Mouse (Mus musculus): ENCODE data around the gene Ctnnd2. TPM values are rescaled to one million over a fixed set of nuclear protein-coding genes. Genes with fewer than 3 reads are reported as not detected.

Ctnnd2 gene
- total and polyA plus RNA-seq, 2 experiments from 2014 or later: not detected

DNA sequence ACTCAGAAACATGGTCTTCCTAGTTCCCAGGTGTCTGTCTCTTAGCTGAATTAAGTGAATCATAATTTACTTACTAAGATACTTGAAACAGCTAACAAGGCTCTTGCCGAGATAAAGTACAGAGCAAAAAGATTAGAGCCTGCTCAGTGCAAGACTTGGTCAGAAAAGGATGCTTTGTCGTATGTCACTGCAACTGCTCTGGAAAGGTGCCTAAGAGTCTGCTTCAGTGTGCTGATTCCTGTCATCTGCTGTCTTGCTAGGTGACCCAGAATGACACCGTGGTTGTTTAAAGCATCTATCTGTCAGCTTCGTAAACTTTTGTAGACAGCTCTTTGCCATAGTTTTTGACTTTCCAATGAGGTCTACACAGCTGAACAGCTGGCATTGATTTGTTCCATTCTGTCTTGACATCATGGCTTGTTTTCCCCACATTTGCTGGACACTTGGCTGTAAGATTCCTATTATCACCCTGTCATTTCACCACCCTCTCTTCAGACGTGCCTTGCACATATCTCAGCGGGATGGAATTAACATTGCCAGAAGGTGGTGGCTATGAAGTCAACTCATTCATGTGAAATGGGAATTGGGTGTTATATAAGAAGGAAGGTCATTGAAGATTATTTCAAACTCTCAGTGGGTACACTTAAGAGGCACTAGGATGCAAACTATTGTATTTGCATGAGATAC is 299.0 kb downstream of the Ctnnd2 start:
- no peak for ATAC-seq (ENCODE audit: insufficient read depth, low read depth)
- Histone ChIP-seq H3K9ac (replicated peaks; ENCODE audit: low read depth, low read length) (no peak overlapping the region), H3K27ac (ENCODE audit: low read depth) (no peak overlapping the region), H3K27me3 (ENCODE audit: control insufficient read depth, insufficient read depth, low read length) (no peaks in the 10 kb centered on the region), H3K36me3 (replicated peaks; ENCODE audit: control insufficient read depth, insufficient read depth, low read length) (no peaks in the 10 kb centered on the region), H3K4me3 (ENCODE audit: low read depth, low read length) (no peak overlapping the region), H3K9me3 (replicated peaks; ENCODE audit: control insufficient read depth, low read length) (no peaks in the 10 kb centered on the region), H3K4me2 (ENCODE audit: low read depth, low read length) (no peak overlapping the region), H3K4me1 (ENCODE audit: control insufficient read depth, insufficient read depth) (no peaks in the 10 kb centered on the region)
- TF ChIP-seq EP300 (IDR thresholded peaks at IDR 0.05; ENCODE audit: low read depth) (no peak), CTCF (IDR thresholded peaks at IDR 0.05; ENCODE audit: low read depth) (no peak)
- no peak for DNase-seq (ENCODE audit: low spot score)
- 34% methylated on average over 6 of the region's 6 CpGs for WGBS

DNA sequence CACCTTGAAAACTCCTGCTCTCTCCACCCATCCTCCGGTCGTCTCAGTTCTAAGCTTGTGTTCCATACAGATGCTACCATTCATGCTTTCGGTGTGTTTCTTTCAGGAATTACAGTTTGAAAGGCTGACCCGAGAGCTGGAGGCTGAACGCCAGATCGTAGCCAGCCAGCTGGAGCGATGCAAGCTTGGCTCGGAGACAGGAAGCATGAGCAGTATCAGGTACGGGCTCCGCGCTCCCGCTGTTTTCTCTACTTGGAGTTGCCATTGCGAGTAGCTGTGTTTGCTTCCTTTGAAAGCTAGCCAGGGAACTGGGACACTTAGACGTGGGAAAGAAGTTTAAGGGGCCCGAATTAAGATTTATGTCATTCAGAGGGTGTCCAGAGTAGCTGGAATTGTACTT is 308.3 kb downstream of the Ctnnd2 start:
- no peaks in the 10 kb centered on the region for H3K36me3 ChIP-seq (replicated peaks; ENCODE audit: control insufficient read depth, insufficient read depth, low read length)
- no peak overlapping the region for H3K4me3 ChIP-seq (ENCODE audit: low read depth, low read length)
- no peak for DNase-seq (ENCODE audit: low spot score)
- no peaks in the 10 kb centered on the region for H3K9me3 ChIP-seq (replicated peaks; ENCODE audit: control insufficient read depth, low read length)
- H3K27me3 ChIP-seq (ENCODE audit: control insufficient read depth, insufficient read depth, low read length): no peaks in the 10 kb centered on the region
- no peak overlapping the region for H3K4me2 ChIP-seq (ENCODE audit: low read depth, low read length)
- ATAC-seq (ENCODE audit: insufficient read depth, low read depth): no peak
- no peaks in the 10 kb centered on the region for H3K4me1 ChIP-seq (ENCODE audit: control insufficient read depth, insufficient read depth)
- TF ChIP-seq CTCF (IDR thresholded peaks at IDR 0.05; ENCODE audit: low read depth) (no peak), EP300 (IDR thresholded peaks at IDR 0.05; ENCODE audit: low read depth) (no peak)
- H3K27ac ChIP-seq (ENCODE audit: low read depth): no peak overlapping the region
- H3K9ac ChIP-seq (replicated peaks; ENCODE audit: low read depth, low read length): no peak overlapping the region
- WGBS: 59% methylated on average over 15 of the region's 15 CpGs

DNA sequence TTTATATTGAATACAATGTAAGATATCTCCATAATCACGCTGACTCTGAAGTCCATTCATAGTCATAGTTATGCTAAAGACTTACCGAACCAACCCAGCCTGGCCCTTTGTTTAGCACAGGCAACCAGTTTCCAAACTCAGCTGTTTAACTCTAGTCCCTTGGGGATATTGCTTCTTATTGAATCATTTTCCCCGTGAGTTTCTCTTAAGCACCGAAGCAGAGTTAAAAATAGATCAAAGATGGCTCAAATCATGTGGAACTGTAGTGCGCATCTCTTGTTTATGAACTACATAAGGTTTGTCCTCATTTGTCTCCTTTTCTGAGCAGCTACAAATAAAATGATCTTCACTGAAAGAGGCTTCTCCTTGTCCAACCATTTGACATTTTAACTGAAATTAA is 334.1 kb downstream of the Ctnnd2 start:
- Histone ChIP-seq H3K27ac (ENCODE audit: low read depth) (no peak overlapping the region), H3K4me1 (ENCODE audit: control insufficient read depth, insufficient read depth) (no peaks in the 10 kb centered on the region), H3K4me3 (ENCODE audit: low read depth, low read length) (no peak overlapping the region), H3K4me2 (ENCODE audit: low read depth, low read length) (no peak overlapping the region), H3K27me3 (ENCODE audit: control insufficient read depth, insufficient read depth, low read length) (no peaks in the 10 kb centered on the region), H3K9me3 (replicated peaks; ENCODE audit: control insufficient read depth, low read length) (no peaks in the 10 kb centered on the region), H3K9ac (replicated peaks; ENCODE audit: low read depth, low read length) (no peak overlapping the region), H3K36me3 (replicated peaks; ENCODE audit: control insufficient read depth, insufficient read depth, low read length) (no peaks in the 10 kb centered on the region)
- TF ChIP-seq CTCF (IDR thresholded peaks at IDR 0.05; ENCODE audit: low read depth): no peak
- no peak for TF ChIP-seq EP300 (IDR thresholded peaks at IDR 0.05; ENCODE audit: low read depth)
- DNase-seq (ENCODE audit: low spot score): no peak
- ATAC-seq (ENCODE audit: insufficient read depth, low read depth): no peak
- WGBS: 64% methylated on average over 5 of the region's 5 CpGs

DNA sequence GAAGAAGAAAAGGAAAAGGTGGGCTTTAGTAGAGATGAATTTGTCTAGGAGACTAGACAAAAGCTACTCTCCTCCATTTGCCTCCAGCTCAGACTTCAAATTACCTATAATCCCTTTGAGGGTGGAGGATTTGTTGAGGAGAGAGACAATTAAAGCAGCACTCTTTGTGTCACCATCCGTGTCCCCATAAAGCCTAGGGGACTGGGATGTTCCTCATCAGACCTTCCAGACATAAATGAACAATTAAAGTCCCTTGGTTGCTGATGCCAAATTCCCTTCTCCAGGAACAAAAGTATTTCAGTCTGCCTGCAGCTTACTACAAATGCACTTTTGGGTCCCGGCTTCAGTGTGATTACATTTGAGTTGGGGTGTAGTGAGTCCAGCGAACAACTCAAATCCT is 340.1 kb downstream of the Ctnnd2 start:
- no peak overlapping the region for H3K4me3 ChIP-seq (ENCODE audit: low read depth, low read length)
- no peak overlapping the region for H3K27ac ChIP-seq (ENCODE audit: low read depth)
- H3K9ac ChIP-seq (replicated peaks; ENCODE audit: low read depth, low read length): no peak overlapping the region
- WGBS: 57% methylated on average over 3 of the region's 3 CpGs
- ATAC-seq (ENCODE audit: insufficient read depth, low read depth): no peak
- 0 out of 2 replicates have a peak, but pooled peaks cover 3% of the 10 kb centered on the region for H3K4me1 ChIP-seq (ENCODE audit: control insufficient read depth, insufficient read depth)
- no peaks in the 10 kb centered on the region for H3K9me3 ChIP-seq (replicated peaks; ENCODE audit: control insufficient read depth, low read length)
- H3K36me3 ChIP-seq (replicated peaks; ENCODE audit: control insufficient read depth, insufficient read depth, low read length): no peaks in the 10 kb centered on the region
- no peak for DNase-seq (ENCODE audit: low spot score)
- H3K4me2 ChIP-seq (ENCODE audit: low read depth, low read length): no peak overlapping the region
- no peaks in the 10 kb centered on the region for H3K27me3 ChIP-seq (ENCODE audit: control insufficient read depth, insufficient read depth, low read length)
- TF ChIP-seq CTCF (IDR thresholded peaks at IDR 0.05; ENCODE audit: low read depth): no peak
- TF ChIP-seq EP300 (IDR thresholded peaks at IDR 0.05; ENCODE audit: low read depth): no peak

DNA sequence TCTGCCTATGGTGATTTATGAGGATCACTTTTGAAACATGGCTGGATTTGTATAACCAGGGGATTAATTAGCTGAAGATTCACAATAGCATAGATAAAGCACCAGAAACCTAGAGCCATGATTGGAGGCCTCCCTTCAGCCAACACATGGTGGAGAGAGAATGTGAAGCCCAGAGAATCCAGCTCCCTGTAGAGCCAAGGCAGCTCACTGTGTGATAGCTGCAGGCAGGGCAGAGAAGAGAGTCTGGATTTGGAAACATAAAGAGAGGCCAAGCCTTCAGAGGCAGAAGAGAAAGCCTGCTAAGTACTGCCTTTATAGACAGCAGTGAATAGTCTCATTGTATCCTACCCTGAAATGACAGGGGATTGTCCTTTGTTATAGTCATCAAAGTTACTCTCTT is 340.7 kb downstream of the Ctnnd2 start:
- Histone ChIP-seq H3K4me1 (ENCODE audit: control insufficient read depth, insufficient read depth) (0 out of 2 replicates have a peak, but pooled peaks cover 3% of the 10 kb centered on the region), H3K27ac (ENCODE audit: low read depth) (no peak overlapping the region), H3K9ac (replicated peaks; ENCODE audit: low read depth, low read length) (no peak overlapping the region), H3K4me2 (ENCODE audit: low read depth, low read length) (no peak overlapping the region), H3K36me3 (replicated peaks; ENCODE audit: control insufficient read depth, insufficient read depth, low read length) (no peaks in the 10 kb centered on the region), H3K9me3 (replicated peaks; ENCODE audit: control insufficient read depth, low read length) (no peaks in the 10 kb centered on the region), H3K27me3 (ENCODE audit: control insufficient read depth, insufficient read depth, low read length) (no peaks in the 10 kb centered on the region), H3K4me3 (ENCODE audit: low read depth, low read length) (no peak overlapping the region)
- DNase-seq (ENCODE audit: low spot score) (no peak), ATAC-seq (ENCODE audit: insufficient read depth, low read depth) (no peak)
- TF ChIP-seq CTCF (IDR thresholded peaks at IDR 0.05; ENCODE audit: low read depth) (no peak), EP300 (IDR thresholded peaks at IDR 0.05; ENCODE audit: low read depth) (no peak)

DNA sequence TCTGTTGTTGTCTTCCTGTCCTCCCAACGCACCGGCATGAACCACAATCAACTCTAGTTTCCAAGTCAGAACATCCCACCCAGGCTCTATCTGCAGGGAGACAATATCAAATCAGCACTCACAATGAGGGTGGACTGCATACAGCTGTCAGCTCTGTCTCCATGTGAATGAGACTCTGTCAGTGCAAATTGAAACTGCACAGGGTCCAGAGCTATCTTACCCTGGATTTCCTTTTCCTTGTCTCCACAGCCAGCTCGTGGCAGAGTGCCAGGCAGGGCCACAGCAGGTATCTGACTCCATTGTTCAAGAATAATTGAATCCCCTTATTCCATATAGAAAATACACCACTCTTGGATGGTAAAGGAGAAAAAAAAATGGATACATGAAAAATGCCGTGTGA is 343.0 kb downstream of the Ctnnd2 start:
- Histone ChIP-seq H3K4me2 (ENCODE audit: low read depth, low read length) (no peak overlapping the region), H3K27ac (ENCODE audit: low read depth) (no peak overlapping the region), H3K4me3 (ENCODE audit: low read depth, low read length) (no peak overlapping the region), H3K4me1 (ENCODE audit: control insufficient read depth, insufficient read depth) (0 out of 2 replicates have a peak, but pooled peaks cover 3% of the 10 kb centered on the region), H3K36me3 (replicated peaks; ENCODE audit: control insufficient read depth, insufficient read depth, low read length) (no peaks in the 10 kb centered on the region), H3K27me3 (ENCODE audit: control insufficient read depth, insufficient read depth, low read length) (no peaks in the 10 kb centered on the region), H3K9me3 (replicated peaks; ENCODE audit: control insufficient read depth, low read length) (no peaks in the 10 kb centered on the region), H3K9ac (replicated peaks; ENCODE audit: low read depth, low read length) (no peak overlapping the region)
- DNase-seq (ENCODE audit: low spot score): no peak
- TF ChIP-seq CTCF (IDR thresholded peaks at IDR 0.05; ENCODE audit: low read depth): no peak
- TF ChIP-seq EP300 (IDR thresholded peaks at IDR 0.05; ENCODE audit: low read depth): no peak
- 23% methylated on average over 4 of the region's 4 CpGs for WGBS
- ATAC-seq (ENCODE audit: insufficient read depth, low read depth): no peak

Measured in heart, postnatal 0 days (tissue).